Mouse (Mus musculus): Measurements from ENCODE around the gene Dennd5b. TPM values are rescaled to one million over a fixed set of nuclear protein-coding genes. Genes with fewer than 3 reads are reported as not detected.
A peak's percentile ranks its signal among the peaks of the same experiment; 100 is the strongest.
"Not testable (repeated sequence)": the region's sequence is repeated elsewhere in the genome, so short reads cannot be mapped to it uniquely, and the experiment has no call there.

The Dennd5b gene
- polyA plus RNA-seq, 1 experiment from 2014 or later: 18.1 TPM

- no peak for ATAC-seq (ENCODE audit: low FRiP score, low TSS enrichment)
- no peak overlapping the region for H3K4me2 ChIP-seq (replicated peaks; ENCODE audit: low read depth, low read length)
- no peaks in the 10 kb centered on the region for H3K27me3 ChIP-seq (ENCODE audit: control insufficient read depth, insufficient read depth, low read length)
- H3K4me3 ChIP-seq (ENCODE audit: low read length): no peak overlapping the region
- H3K27ac ChIP-seq (ENCODE audit: low read depth, low read length): no peak overlapping the region
- H3K4me1 ChIP-seq (ENCODE audit: control insufficient read depth, insufficient read depth, low read length): peaks cover 2% of the 10 kb centered on the region; the same call in 1 of the 2 replicates
- 75% methylated on average over 5 of the region's 5 CpGs for WGBS
- no peaks in the 10 kb centered on the region for H3K9me3 ChIP-seq (ENCODE audit: control insufficient read depth, low read length)
- H3K9ac ChIP-seq (ENCODE audit: low read depth, low read length): no peak overlapping the region
- peaks cover 21% of the 10 kb centered on the region for H3K36me3 ChIP-seq (ENCODE audit: control insufficient read depth, insufficient read depth, low read length)
These were observed 107.0 kb downstream of the Dennd5b start for GRCm38 (mm10) chr6:148994327-148994999.

- WGBS: 37% methylated on average over 9 of the region's 9 CpGs
- H3K4me2 ChIP-seq (replicated peaks; ENCODE audit: low read depth, low read length): no peak overlapping the region
- peaks cover 2% of the 10 kb centered on the region; the same call in 1 of the 2 replicates for H3K4me1 ChIP-seq (ENCODE audit: control insufficient read depth, insufficient read depth, low read length)
- H3K9me3 ChIP-seq (ENCODE audit: control insufficient read depth, low read length): no peaks in the 10 kb centered on the region
- H3K27me3 ChIP-seq (ENCODE audit: control insufficient read depth, insufficient read depth, low read length): no peaks in the 10 kb centered on the region
- no peak overlapping the region for H3K4me3 ChIP-seq (ENCODE audit: low read length)
- H3K27ac ChIP-seq (ENCODE audit: low read depth, low read length): no peak overlapping the region
- no peak overlapping the region for H3K9ac ChIP-seq (ENCODE audit: low read depth, low read length)
- peak; percentile 74 for ATAC-seq (ENCODE audit: low FRiP score, low TSS enrichment)
- peaks cover 14% of the 10 kb centered on the region for H3K36me3 ChIP-seq (ENCODE audit: control insufficient read depth, insufficient read depth, low read length)
These were observed 108.1 kb downstream of the Dennd5b start for GRCm38 (mm10) chr6:148993117-148994077.

- Histone ChIP-seq H3K27ac (ENCODE audit: low read depth, low read length) (no peak overlapping the region), H3K9me3 (ENCODE audit: control insufficient read depth, low read length) (no peaks in the 10 kb centered on the region), H3K4me2 (replicated peaks; ENCODE audit: low read depth, low read length) (no peak overlapping the region), H3K9ac (ENCODE audit: low read depth, low read length) (no peak overlapping the region), H3K4me1 (ENCODE audit: control insufficient read depth, insufficient read depth, low read length) (peaks cover 2% of the 10 kb centered on the region; the same call in 1 of the 2 replicates), H3K27me3 (ENCODE audit: control insufficient read depth, insufficient read depth, low read length) (no peaks in the 10 kb centered on the region), H3K4me3 (ENCODE audit: low read length) (no peak overlapping the region), H3K36me3 (ENCODE audit: control insufficient read depth, insufficient read depth, low read length) (peaks cover 14% of the 10 kb centered on the region)
- ATAC-seq (ENCODE audit: low FRiP score, low TSS enrichment): no peak
- WGBS: 63% methylated on average over 4 of the region's 4 CpGs
These were observed 108.9 kb downstream of the Dennd5b start for GRCm38 (mm10) chr6:148992373-148993116.

- no peak overlapping the region for H3K4me3 ChIP-seq (ENCODE audit: low read length)
- H3K36me3 ChIP-seq (ENCODE audit: control insufficient read depth, insufficient read depth, low read length): peaks cover 13% of the 10 kb centered on the region
- no peak overlapping the region for H3K4me2 ChIP-seq (replicated peaks; ENCODE audit: low read depth, low read length)
- 46% methylated on average over 6 of the region's 6 CpGs for WGBS
- no peak overlapping the region for H3K9ac ChIP-seq (ENCODE audit: low read depth, low read length)
- H3K27me3 ChIP-seq (ENCODE audit: control insufficient read depth, insufficient read depth, low read length): no peaks in the 10 kb centered on the region
- H3K27ac ChIP-seq (ENCODE audit: low read depth, low read length): no peak overlapping the region
- no peak for ATAC-seq (ENCODE audit: low FRiP score, low TSS enrichment)
- H3K9me3 ChIP-seq (ENCODE audit: control insufficient read depth, low read length): no peaks in the 10 kb centered on the region
- H3K4me1 ChIP-seq (ENCODE audit: control insufficient read depth, insufficient read depth, low read length): peaks cover 2% of the 10 kb centered on the region; the same call in 1 of the 2 replicates
These were observed 109.7 kb downstream of the Dennd5b start for GRCm38 (mm10) chr6:148991660-148992372.

GRCm38 (mm10) chr6:148989792-148990491 is 111.5 kb downstream of the Dennd5b start:
- H3K9ac ChIP-seq (ENCODE audit: low read depth, low read length); H3K36me3 ChIP-seq (ENCODE audit: control insufficient read depth, insufficient read depth, low read length); H3K4me2 ChIP-seq (replicated peaks; ENCODE audit: low read depth, low read length); H3K27me3 ChIP-seq (ENCODE audit: control insufficient read depth, insufficient read depth, low read length); H3K4me1 ChIP-seq (ENCODE audit: control insufficient read depth, insufficient read depth, low read length); H3K4me3 ChIP-seq (ENCODE audit: low read length); ATAC-seq (ENCODE audit: low FRiP score, low TSS enrichment); H3K27ac ChIP-seq (ENCODE audit: low read depth, low read length); H3K9me3 ChIP-seq (ENCODE audit: control insufficient read depth, low read length): not testable (repeated sequence)
- WGBS: 88% methylated on average over 1 of the region's 3 CpGs

- no peak for ATAC-seq (ENCODE audit: low FRiP score, low TSS enrichment)
- Histone ChIP-seq H3K27ac (ENCODE audit: low read depth, low read length) (no peak overlapping the region), H3K36me3 (ENCODE audit: control insufficient read depth, insufficient read depth, low read length) (no peaks in the 10 kb centered on the region), H3K4me2 (replicated peaks; ENCODE audit: low read depth, low read length) (no peak overlapping the region), H3K4me1 (ENCODE audit: control insufficient read depth, insufficient read depth, low read length) (no peaks in the 10 kb centered on the region), H3K4me3 (ENCODE audit: low read length) (no peak overlapping the region), H3K9ac (ENCODE audit: low read depth, low read length) (no peak overlapping the region), H3K9me3 (ENCODE audit: control insufficient read depth, low read length) (no peaks in the 10 kb centered on the region), H3K27me3 (ENCODE audit: control insufficient read depth, insufficient read depth, low read length) (no peaks in the 10 kb centered on the region)
- 85% methylated on average over 4 of the region's 4 CpGs for WGBS
These were observed 115.5 kb downstream of the Dennd5b start for GRCm38 (mm10) chr6:148986003-148986402.

GRCm38 (mm10) chr6:148980495-148980894 is 121.0 kb downstream of the Dennd5b start:
- WGBS: 44% methylated on average over 2 of the region's 3 CpGs
- H3K9ac ChIP-seq (ENCODE audit: low read depth, low read length): no peak overlapping the region
- no peak overlapping the region for H3K4me3 ChIP-seq (ENCODE audit: low read length)
- no peaks in the 10 kb centered on the region for H3K9me3 ChIP-seq (ENCODE audit: control insufficient read depth, low read length)
- no peak overlapping the region for H3K4me2 ChIP-seq (replicated peaks; ENCODE audit: low read depth, low read length)
- H3K36me3 ChIP-seq (ENCODE audit: control insufficient read depth, insufficient read depth, low read length): no peaks in the 10 kb centered on the region
- H3K27ac ChIP-seq (ENCODE audit: low read depth, low read length): no peak overlapping the region
- H3K4me1 ChIP-seq (ENCODE audit: control insufficient read depth, insufficient read depth, low read length): no peaks in the 10 kb centered on the region
- no peak for ATAC-seq (ENCODE audit: low FRiP score, low TSS enrichment)
- H3K27me3 ChIP-seq (ENCODE audit: control insufficient read depth, insufficient read depth, low read length): no peaks in the 10 kb centered on the region

GRCm38 (mm10) chr6:148975096-148975495 is 126.4 kb downstream of the Dennd5b start:
- H3K4me2 ChIP-seq (replicated peaks; ENCODE audit: low read depth, low read length): no peak overlapping the region
- no peaks in the 10 kb centered on the region for H3K27me3 ChIP-seq (ENCODE audit: control insufficient read depth, insufficient read depth, low read length)
- WGBS: 94% methylated on average over 3 of the region's 3 CpGs
- ATAC-seq (ENCODE audit: low FRiP score, low TSS enrichment): no peak
- H3K36me3 ChIP-seq (ENCODE audit: control insufficient read depth, insufficient read depth, low read length): no peaks in the 10 kb centered on the region
- H3K9me3 ChIP-seq (ENCODE audit: control insufficient read depth, low read length): no peaks in the 10 kb centered on the region
- H3K4me3 ChIP-seq (ENCODE audit: low read length): no peak overlapping the region
- no peak overlapping the region for H3K9ac ChIP-seq (ENCODE audit: low read depth, low read length)
- peaks cover 11% of the 10 kb centered on the region for H3K4me1 ChIP-seq (ENCODE audit: control insufficient read depth, insufficient read depth, low read length)
- no peak overlapping the region for H3K27ac ChIP-seq (ENCODE audit: low read depth, low read length)

Measured in kidney, embryonic 14.5 days (tissue).